Mouse (Mus musculus): Measurements from ENCODE around the gene Nepn. TPM values are rescaled to one million over a fixed set of nuclear protein-coding genes. Genes with fewer than 3 reads are reported as not detected.

The Nepn gene
- polyA plus RNA-seq, 1 experiment = not detected

Other genes starting within 250 kb of the Nepn start
- 0.03 TPM in 1 of 2 replicates, not detected in the other for gene Ros1, start 193.7 kb upstream of the Nepn start, polyA plus RNA-seq (2012; rRNA removed)
- gene Dcbld1, start 155.4 kb upstream of the Nepn start, polyA plus RNA-seq (2012; rRNA removed) = 16.9 and 21.4 TPM in 2 replicates
- gene Gm26741, start 30.2 kb upstream of the Nepn start, polyA plus RNA-seq (2012; rRNA removed) = not detected in 2 replicates
- 2.3 and 3.5 TPM in 2 replicates for gene Gopc, start 6.8 kb upstream of the Nepn start, polyA plus RNA-seq (2012; rRNA removed)
- 14.0 and 16.7 TPM in 2 replicates for gene Nus1, start 28.6 kb downstream of the Nepn start, polyA plus RNA-seq (2012; rRNA removed)

Data from large intestine, adult 2 months (tissue).